Mouse (Mus musculus): Measurements from ENCODE around the gene Zfp428. TPM values are rescaled to one million over a fixed set of nuclear protein-coding genes. Genes with fewer than 3 reads are reported as not detected.
"Not testable (repeated sequence)": the region's sequence is repeated elsewhere in the genome, so short reads cannot be mapped to it uniquely, and the experiment has no call there.

Zfp428 gene
- polyA plus RNA-seq, 1 experiment from 2014 or later = 96.3 TPM

GRCm38 (mm10) chr7:24504868-24505267, 1.9 kb upstream of the Zfp428 start:
- H3K4me1 ChIP-seq = peaks cover 47% of the 10 kb centered on the region
- WGBS = 13% methylated on average over 4 of the region's 4 CpGs

GRCm38 (mm10) chr7:24505447-24506064, 1.2 kb upstream of the Zfp428 start:
- peaks cover 12% of the 10 kb centered on the region for H3K36me3 ChIP-seq
- H3K9ac ChIP-seq = no peak overlapping the region; the same call in 1 of the 2 replicates
- 0 out of 2 replicates have a peak, but pooled peaks cover 3% of the 10 kb centered on the region for H3K9me3 ChIP-seq
- peak overlapping the region; percentile 74 for H3K4me3 ChIP-seq
- 20% methylated on average over 15 of the region's 15 CpGs for WGBS
- peaks cover 40% of the 10 kb centered on the region for H3K4me1 ChIP-seq
- H3K27me3 ChIP-seq = peaks cover 15% of the 10 kb centered on the region
- H3K27ac ChIP-seq = peak overlapping the region; percentile 100
- H3K4me2 ChIP-seq = peak overlapping the region; percentile 75
- no peak for ATAC-seq (ENCODE audit: insufficient number of reproducible peaks, insufficient read depth, low FRiP score, low TSS enrichment, low read depth)

More at GRCm38 (mm10) chr7:24504868-24505267, 1.9 kb upstream of the Zfp428 start:
- H3K27ac ChIP-seq = no peak overlapping the region
- H3K36me3 ChIP-seq = 0 out of 2 replicates have a peak, but pooled peaks cover 8% of the 10 kb centered on the region
- H3K27me3 ChIP-seq = peaks cover 22% of the 10 kb centered on the region
- H3K4me3 ChIP-seq = no peak overlapping the region
- ATAC-seq (ENCODE audit: insufficient number of reproducible peaks, insufficient read depth, low FRiP score, low TSS enrichment, low read depth) = no peak
- H3K9me3 ChIP-seq = 0 out of 2 replicates have a peak, but pooled peaks cover 3% of the 10 kb centered on the region
- 0 out of 2 replicates have a peak overlapping the region, but pooled peaks have one; percentile 40 for H3K4me2 ChIP-seq
- no peak overlapping the region for H3K9ac ChIP-seq

GRCm38 (mm10) chr7:24506065-24506459, 744 bp upstream of the Zfp428 start:
- H3K4me1 ChIP-seq = peaks cover 37% of the 10 kb centered on the region

GRCm38 (mm10) chr7:24506476-24506837, 349 bp upstream of the Zfp428 start:
- Histone ChIP-seq H3K4me1 (peaks cover 37% of the 10 kb centered on the region), H3K27me3 (peaks cover 6% of the 10 kb centered on the region), H3K9me3 (no peaks in the 10 kb centered on the region), H3K36me3 (peaks cover 13% of the 10 kb centered on the region), H3K4me3 (peak overlapping the region; percentile 74), H3K27ac (peak overlapping the region; percentile 100), H3K9ac (peak overlapping the region; percentile 96), H3K4me2 (peak overlapping the region; percentile 75)
- 1% methylated on average over 12 of the region's 12 CpGs for WGBS
- ATAC-seq (ENCODE audit: insufficient number of reproducible peaks, insufficient read depth, low FRiP score, low TSS enrichment, low read depth) = no peak

More at GRCm38 (mm10) chr7:24506065-24506459, 744 bp upstream of the Zfp428 start:
- ATAC-seq (ENCODE audit: insufficient number of reproducible peaks, insufficient read depth, low FRiP score, low TSS enrichment, low read depth) = no peak
- Histone ChIP-seq H3K4me3 (peak overlapping the region; percentile 74), H3K9me3 (no peaks in the 10 kb centered on the region), H3K9ac (peak overlapping the region; percentile 96; the same call in 1 of the 2 replicates), H3K27me3 (peaks cover 10% of the 10 kb centered on the region), H3K27ac (peak overlapping the region; percentile 100), H3K4me2 (peak overlapping the region; percentile 75), H3K36me3 (peaks cover 12% of the 10 kb centered on the region)
- WGBS = 12% methylated on average over 3 of the region's 3 CpGs

GRCm38 (mm10) chr7:24507726-24508114, 914 bp downstream of the Zfp428 start:
- Histone ChIP-seq H3K27me3 (0 out of 2 replicates have a peak, but pooled peaks cover 4% of the 10 kb centered on the region), H3K4me2 (peak overlapping the region; percentile 75), H3K36me3 (peaks cover 26% of the 10 kb centered on the region), H3K27ac (peak overlapping the region; percentile 100), H3K9me3 (no peaks in the 10 kb centered on the region), H3K4me1 (peaks cover 37% of the 10 kb centered on the region), H3K4me3 (peak overlapping the region; percentile 74), H3K9ac (peak overlapping the region; percentile 96)
- ATAC-seq (ENCODE audit: insufficient number of reproducible peaks, insufficient read depth, low FRiP score, low TSS enrichment, low read depth) = no peak
- 1% methylated on average over 20 of the region's 20 CpGs for WGBS

GRCm38 (mm10) chr7:24512355-24512754, 5.5 kb downstream of the Zfp428 start, which contains the start of gene AC161166.1:
AC161166.1 (minus strand) TSS chr7:24512455.
- H3K36me3 ChIP-seq = peaks cover 68% of the 10 kb centered on the region
- WGBS = 87% methylated on average over 7 of the region's 7 CpGs
- no peak within 1 kb of the TSS for H3K27ac ChIP-seq
- no peaks in the 10 kb centered on the region for H3K27me3 ChIP-seq
- ATAC-seq (ENCODE audit: insufficient number of reproducible peaks, insufficient read depth, low FRiP score, low TSS enrichment, low read depth) = no peak
- no peak within 1 kb of the TSS for H3K4me3 ChIP-seq
- peak within 1 kb of the TSS; percentile 36; the same call in 1 of the 2 replicates for H3K9ac ChIP-seq
- H3K4me2 ChIP-seq = no peak within 1 kb of the TSS
- H3K4me1 ChIP-seq = peaks cover 11% of the 10 kb centered on the region
- no peaks in the 10 kb centered on the region for H3K9me3 ChIP-seq

- H3K9ac ChIP-seq; ATAC-seq (ENCODE audit: insufficient number of reproducible peaks, insufficient read depth, low FRiP score, low TSS enrichment, low read depth); H3K4me1 ChIP-seq; H3K4me3 ChIP-seq; H3K27me3 ChIP-seq; H3K27ac ChIP-seq; H3K9me3 ChIP-seq; H3K4me2 ChIP-seq: not testable (repeated sequence)
- 64% methylated on average over 8 of the region's 8 CpGs for WGBS
- H3K36me3 ChIP-seq = peaks cover 60% of the 10 kb centered on the region
Observed at GRCm38 (mm10) chr7:24516319-24516718, 9.5 kb downstream of the Zfp428 start.

GRCm38 (mm10) chr7:24517077-24517476, 10.3 kb downstream of the Zfp428 start:
- no peaks in the 10 kb centered on the region for H3K4me1 ChIP-seq
- no peak overlapping the region for H3K9ac ChIP-seq
- no peaks in the 10 kb centered on the region for H3K9me3 ChIP-seq
- no peak overlapping the region for H3K27ac ChIP-seq
- 41% methylated on average over 5 of the region's 5 CpGs for WGBS
- ATAC-seq (ENCODE audit: insufficient number of reproducible peaks, insufficient read depth, low FRiP score, low TSS enrichment, low read depth) = no peak
- H3K4me2 ChIP-seq = no peak overlapping the region
- H3K36me3 ChIP-seq = peaks cover 53% of the 10 kb centered on the region
- no peak overlapping the region for H3K4me3 ChIP-seq
- H3K27me3 ChIP-seq = no peaks in the 10 kb centered on the region

- Histone ChIP-seq H3K4me1 (no peaks in the 10 kb centered on the region), H3K27ac (no peak overlapping the region), H3K4me3 (no peak overlapping the region), H3K9ac (no peak overlapping the region), H3K36me3 (peaks cover 47% of the 10 kb centered on the region), H3K9me3 (no peaks in the 10 kb centered on the region), H3K4me2 (no peak overlapping the region), H3K27me3 (no peaks in the 10 kb centered on the region)
- 36% methylated on average over 5 of the region's 6 CpGs for WGBS
- ATAC-seq (ENCODE audit: insufficient number of reproducible peaks, insufficient read depth, low FRiP score, low TSS enrichment, low read depth) = no peak
Observed at GRCm38 (mm10) chr7:24517654-24518053, 10.8 kb downstream of the Zfp428 start.

- ATAC-seq (ENCODE audit: insufficient number of reproducible peaks, insufficient read depth, low FRiP score, low TSS enrichment, low read depth) = no peak
- H3K4me3 ChIP-seq = no peak overlapping the region
- H3K36me3 ChIP-seq = peaks cover 32% of the 10 kb centered on the region
- no peak overlapping the region for H3K27ac ChIP-seq
- no peaks in the 10 kb centered on the region for H3K4me1 ChIP-seq
- H3K9me3 ChIP-seq = no peaks in the 10 kb centered on the region
- WGBS = 35% methylated on average over 3 of the region's 3 CpGs
- no peak overlapping the region for H3K4me2 ChIP-seq
- no peak overlapping the region for H3K9ac ChIP-seq
- H3K27me3 ChIP-seq = no peaks in the 10 kb centered on the region
Observed at GRCm38 (mm10) chr7:24519130-24519529, 12.3 kb downstream of the Zfp428 start.

GRCm38 (mm10) chr7:24520054-24520453, 13.2 kb downstream of the Zfp428 start:
- not testable (repeated sequence) for H3K4me1 ChIP-seq; H3K9me3 ChIP-seq; H3K4me3 ChIP-seq; H3K27me3 ChIP-seq; H3K4me2 ChIP-seq; H3K9ac ChIP-seq; ATAC-seq (ENCODE audit: insufficient number of reproducible peaks, insufficient read depth, low FRiP score, low TSS enrichment, low read depth); H3K27ac ChIP-seq
- peaks cover 23% of the 10 kb centered on the region for H3K36me3 ChIP-seq
- WGBS = 91% methylated on average over 10 of the region's 10 CpGs

GRCm38 (mm10) chr7:24522805-24523204, 16.0 kb downstream of the Zfp428 start:
- Histone ChIP-seq H3K9me3 (no peaks in the 10 kb centered on the region), H3K4me3 (no peak overlapping the region), H3K4me2 (no peak overlapping the region), H3K36me3 (peaks cover 4% of the 10 kb centered on the region), H3K4me1 (peaks cover 17% of the 10 kb centered on the region), H3K9ac (no peak overlapping the region), H3K27me3 (no peaks in the 10 kb centered on the region), H3K27ac (no peak overlapping the region)
- WGBS = 51% methylated on average over 5 of the region's 5 CpGs
- ATAC-seq (ENCODE audit: insufficient number of reproducible peaks, insufficient read depth, low FRiP score, low TSS enrichment, low read depth) = no peak

Measured in embryonic facial prominence, embryonic 13.5 days (tissue).